Comparison of ENCODE assay signal across 1 mouse cellular context in the genomic region with DNA sequence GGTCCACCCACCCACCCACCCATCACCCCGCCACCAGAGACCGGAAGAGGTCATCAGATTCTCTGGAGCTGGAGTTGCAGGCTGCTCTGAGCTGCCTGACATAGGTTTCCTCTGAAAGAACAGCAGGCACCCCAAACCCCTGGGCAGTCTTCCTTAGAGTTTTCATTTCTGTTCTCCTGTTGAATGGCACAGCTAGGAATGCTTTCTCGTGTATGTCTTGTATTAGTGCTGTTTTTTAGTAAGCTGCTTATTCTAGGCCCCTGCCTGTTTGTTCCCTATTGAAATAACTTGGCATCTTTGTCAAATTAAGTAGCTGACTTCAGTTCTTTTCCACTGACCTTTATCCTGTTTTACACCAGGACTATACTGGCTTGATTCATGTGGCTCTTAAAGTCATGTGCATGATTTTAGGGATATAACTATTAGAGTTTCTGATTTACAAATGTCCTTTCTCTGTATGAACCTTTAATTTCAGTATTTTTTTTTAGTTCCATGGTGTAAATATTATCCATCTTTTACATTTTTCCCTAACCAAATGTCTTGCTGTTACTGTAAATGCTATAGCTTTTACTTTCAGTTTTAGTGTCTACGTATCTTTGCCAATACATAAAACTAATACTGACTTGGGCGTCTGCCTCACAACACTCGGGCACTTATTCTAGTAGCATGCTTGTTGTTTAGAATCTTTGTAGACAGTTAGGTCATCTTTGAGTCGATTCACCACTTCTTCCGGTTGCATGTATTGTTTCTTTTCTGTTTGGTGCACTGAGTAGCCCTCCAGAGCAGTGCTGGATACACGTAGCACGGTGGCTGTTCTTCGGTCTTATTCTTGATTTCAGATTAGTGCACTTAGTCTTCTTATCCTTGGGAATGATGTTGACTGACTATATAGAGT.
TF ChIP-seq lines count a peak whose summit lies in the region.

No protein-coding gene starts in this region.

TF ChIP-seq in MEL, 35 proteins besides CTCF, POLR2A, EP300 and RAD21 (continued from another document):
- no peak for TF ChIP-seq TBP (IDR thresholded peaks at IDR 0.05; ENCODE audit: low read depth, low read length)
- no peak for TF ChIP-seq CHD2 (IDR thresholded peaks at IDR 0.05; ENCODE audit: low read length)
TF ChIP-seq in MEL: peak in this region for 6.
